Mouse (Mus musculus) heart, adult 2 months (tissue): Measurements from ENCODE around the gene Bcar3. TPM values are rescaled to one million over a fixed set of nuclear protein-coding genes. Genes with fewer than 3 reads are reported as not detected.

Experiments used
- DNase-seq, 2 experiments: peaks; one replicate each; pipeline ENCODE4 v3.0.0; 2021
- H3K27ac ChIP-seq: fragments of 200-600 bp; 2 replicates; pipeline ENCODE4 v1.8.1; 2022
- H3K27me3 ChIP-seq: fragments of 200-500 bp; 2 replicates; pipeline ENCODE4 v1.6.1; 2012; ENCODE audit warnings: mild to moderate bottlenecking, low read length, inconsistent platforms, mixed read lengths; ENCODE audit not compliant: control insufficient read depth, insufficient read depth
- H3K36me3 ChIP-seq: fragments of 200-500 bp; 2 replicates; pipeline ENCODE4 v1.6.1; 2012; ENCODE audit warnings: low read length, inconsistent platforms; ENCODE audit not compliant: control insufficient read depth, insufficient read depth
- H3K4me1 ChIP-seq: fragments of 200-500 bp; 2 replicates; pipeline ENCODE4 v1.6.1; 2011; ENCODE audit warnings: low read length; ENCODE audit not compliant: control insufficient read depth, insufficient read depth
- H3K4me3 ChIP-seq: fragments of 200-600 bp; 2 replicates; pipeline ENCODE4 v1.8.1; 2022
- H3K79me2 ChIP-seq: fragments of 200-500 bp; replicated peaks from 2 replicates; pipeline ENCODE4 v1.6.1; 2012; ENCODE audit warnings: mild to moderate bottlenecking, inconsistent platforms, low read length, moderate library complexity, mixed read lengths; ENCODE audit not compliant: control insufficient read depth, insufficient read depth
- H3K9ac ChIP-seq: fragments of 200-500 bp; 2 replicates; pipeline ENCODE4 v1.6.1; 2012; ENCODE audit warnings: low read depth, mild to moderate bottlenecking, control low read depth, inconsistent platforms, low read length, mixed read lengths
- CTCF ChIP-seq: fragments of 200-600 bp; IDR thresholded peaks from 2 replicates; pipeline ENCODE4 v1.8.1; 2022; ENCODE audit warnings: antibody characterized with exemption, mild to moderate bottlenecking, moderate library complexity
- EP300 ChIP-seq: fragments of 200-500 bp; IDR thresholded peaks from 2 replicates; pipeline ENCODE4 v1.6.1; 2011; ENCODE audit warnings: low read depth, low read length, control low read depth; ENCODE audit not compliant: insufficient read depth
- POLR2A ChIP-seq: fragments of 200-500 bp; IDR thresholded peaks from 2 replicates; pipeline ENCODE4 v1.6.1; 2011; ENCODE audit warnings: mild to moderate bottlenecking, low read depth, low read length, control low read depth; ENCODE audit not compliant: insufficient read depth
- WGBS: fragments of 180-500 bp; shearing (Covaris S2); methylation state at CpG from one replicate; pipeline ENCODE4 v1.1.7; 2018; 5-methylcytosine and 5-hydroxymethylcytosine counted together
- intact Hi-C: fragments of 180-260 bp; cut with DNase I; formaldehyde crosslinking; loops from one replicate; pipeline ENCODE4 v1.15.1; 2025
- polyA plus RNA-seq: library from polyadenylated mRNA; depleted of rRNA; stranded (reverse); fragments of >200 nt; gene quantifications from 2 replicates; pipeline ENCODE4 v1.2.3, GENCODE M21; 2012
- total RNA-seq, 2 experiments: library from RNA; stranded (reverse); gene quantifications; 2 replicates each; pipeline ENCODE4 v1.2.3; 2021

Bcar3 gene
- total and polyA plus RNA-seq, 3 experiments, result 4.7 to 10.2 (median 7.5) TPM

- H3K27me3 ChIP-seq, result no peaks in the 10 kb centered on the region
Measured at GRCm38 (mm10) chr3:122360721-122361138, 66.8 kb downstream of the Bcar3 start.

GRCm38 (mm10) chr3:122362719-122363118 is 68.8 kb downstream of the Bcar3 start:
- DNase-seq, result peak in 1 of 2 experiments; percentile 51
- no peaks in the 10 kb centered on the region for H3K79me2 ChIP-seq
- H3K27me3 ChIP-seq, result no peaks in the 10 kb centered on the region
- TF ChIP-seq POLR2A (no peak), CTCF (no peak)
- no peak overlapping the region for H3K27ac ChIP-seq
- no peak overlapping the region for H3K9ac ChIP-seq
- 23% methylated on average over 2 of the region's 2 CpGs for WGBS
- H3K4me3 ChIP-seq, result no peak overlapping the region
- intact Hi-C loops, result no loop called here
- no peaks in the 10 kb centered on the region; the same call in 1 of the 2 replicates for H3K36me3 ChIP-seq
- peaks cover 4% of the 10 kb centered on the region for H3K4me1 ChIP-seq

More at GRCm38 (mm10) chr3:122360721-122361138, 66.8 kb downstream of the Bcar3 start:
- peak; percentile 30 to 55 for DNase-seq
- intact Hi-C loops, result no loop called here
- WGBS, result 39% methylated on average over 5 of the region's 5 CpGs
- Histone ChIP-seq H3K9ac (no peak overlapping the region), H3K4me3 (no peak overlapping the region), H3K27ac (no peak overlapping the region), H3K4me1 (peaks cover 4% of the 10 kb centered on the region), H3K36me3 (no peaks in the 10 kb centered on the region; the same call in 1 of the 2 replicates), H3K79me2 (no peaks in the 10 kb centered on the region)
- TF ChIP-seq EP300 (no peak), POLR2A (no peak), CTCF (no peak)

GRCm38 (mm10) chr3:122364565-122364964 is 70.6 kb downstream of the Bcar3 start:
- no peak overlapping the region for H3K4me3 ChIP-seq
- no peak overlapping the region; the same call in 1 of the 2 replicates for H3K27ac ChIP-seq
- no peaks in the 10 kb centered on the region for H3K79me2 ChIP-seq
- H3K27me3 ChIP-seq, result no peaks in the 10 kb centered on the region
- WGBS, result 70% methylated on average over 3 of the region's 3 CpGs
- TF ChIP-seq EP300 (no peak), CTCF (no peak), POLR2A (no peak)
- no peak overlapping the region for H3K9ac ChIP-seq
- intact Hi-C loops, result no loop called here
- no peak for DNase-seq
- peaks cover 4% of the 10 kb centered on the region for H3K4me1 ChIP-seq
- H3K36me3 ChIP-seq, result no peaks in the 10 kb centered on the region; the same call in 1 of the 2 replicates

- DNase-seq, result peak in 1 of 2 experiments; percentile 57
- H3K36me3 ChIP-seq, result no peaks in the 10 kb centered on the region; the same call in 1 of the 2 replicates
- intact Hi-C loops, result loop anchor here (5.0 kb wide), 1 partner anchor 42 kb away; no protein-coding TSS in a partner anchor
- no peak for TF ChIP-seq POLR2A
- TF ChIP-seq CTCF, result no peak
- TF ChIP-seq EP300, result no peak
- peaks cover 4% of the 10 kb centered on the region for H3K4me1 ChIP-seq
- no peaks in the 10 kb centered on the region for H3K27me3 ChIP-seq
- WGBS, result 26% methylated on average over 3 of the region's 3 CpGs
- no peak overlapping the region for H3K4me3 ChIP-seq
- H3K9ac ChIP-seq, result no peak overlapping the region
- H3K79me2 ChIP-seq, result no peaks in the 10 kb centered on the region
- peak overlapping the region; percentile 8 for H3K27ac ChIP-seq
Measured at GRCm38 (mm10) chr3:122365326-122365725, 71.4 kb downstream of the Bcar3 start.

- DNase-seq, result no peak
- Histone ChIP-seq H3K36me3 (no peaks in the 10 kb centered on the region), H3K27ac (no peak overlapping the region), H3K9ac (no peak overlapping the region), H3K79me2 (no peaks in the 10 kb centered on the region), H3K4me1 (peaks cover 5% of the 10 kb centered on the region), H3K27me3 (no peaks in the 10 kb centered on the region), H3K4me3 (no peak overlapping the region)
- intact Hi-C loops, result no loop called here
- WGBS, result 83% methylated on average over 8 of the region's 8 CpGs
- TF ChIP-seq CTCF, result no peak
Measured at GRCm38 (mm10) chr3:122371646-122372341, 77.9 kb downstream of the Bcar3 start.

GRCm38 (mm10) chr3:122372617-122373016 is 78.7 kb downstream of the Bcar3 start:
- DNase-seq, result no peak
- no peak overlapping the region for H3K4me3 ChIP-seq
- TF ChIP-seq EP300, result no peak
- no peak for TF ChIP-seq POLR2A
- no peak for TF ChIP-seq CTCF
- no peak overlapping the region for H3K27ac ChIP-seq
- 42% methylated on average over 4 of the region's 4 CpGs for WGBS
- H3K36me3 ChIP-seq, result no peaks in the 10 kb centered on the region
- no peaks in the 10 kb centered on the region for H3K79me2 ChIP-seq
- intact Hi-C loops, result no loop called here
- no peaks in the 10 kb centered on the region for H3K27me3 ChIP-seq
- H3K4me1 ChIP-seq, result peaks cover 9% of the 10 kb centered on the region
- H3K9ac ChIP-seq, result no peak overlapping the region
